Mouse (Mus musculus): ENCODE data around the gene Sparc.
A peak's percentile ranks its signal among the peaks of the same experiment; 100 is the strongest.

Gene Sparc

DNA sequence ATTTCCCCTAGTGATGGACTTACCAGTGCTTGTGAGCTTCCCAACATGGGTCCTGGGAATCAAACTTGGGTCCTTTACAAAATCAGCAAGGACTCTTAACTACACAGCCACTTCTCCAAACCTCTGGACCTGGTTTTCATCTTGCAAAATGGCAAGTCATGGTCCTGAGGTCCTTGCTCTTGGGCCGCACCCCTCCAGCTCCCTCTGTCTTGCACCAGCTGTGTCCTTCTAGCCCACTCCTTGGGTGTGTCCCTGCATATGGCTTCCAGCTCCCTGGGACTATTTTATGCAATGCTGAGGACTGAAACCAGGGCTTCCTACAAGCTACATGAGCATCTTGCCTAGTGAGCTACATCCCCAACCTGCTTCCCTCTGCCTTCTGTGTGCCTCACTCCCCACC lies at the start of gene Sparc:
Sparc (minus strand) TSS at position 206 of the 400 bp plus-strand sequence.
- no peak for DNase-seq (ENCODE audit: low spot score)

- DNase-seq (ENCODE audit: low spot score): no peak
Observed at GRCm38 (mm10) chr11:55471467-55471866, 48.5 kb upstream of the Sparc start.

DNA sequence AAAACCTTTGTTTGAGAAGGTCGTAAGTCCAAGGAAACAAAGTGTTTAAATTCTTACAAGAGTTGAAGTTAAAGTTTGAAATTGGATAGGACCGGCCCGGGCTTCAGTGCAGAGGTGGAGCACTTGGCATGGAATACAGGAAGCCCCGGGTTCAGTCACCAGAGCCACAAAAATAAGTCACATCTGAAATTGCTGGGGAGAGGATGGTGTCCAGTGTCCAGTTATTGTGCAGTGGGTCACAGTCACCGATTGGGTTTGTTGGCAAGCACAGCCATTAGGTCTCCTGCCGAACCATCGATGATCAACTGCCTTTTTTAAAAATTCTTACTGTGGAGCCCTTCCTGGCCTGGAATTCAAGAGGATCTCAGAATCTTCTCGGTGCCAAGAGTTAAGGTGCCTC lies 47.8 kb upstream of the Sparc start:
- no peak for DNase-seq (ENCODE audit: low spot score)

GRCm38 (mm10) chr11:55469923-55470691 lies 47.1 kb upstream of the Sparc start:
- DNase-seq (ENCODE audit: low spot score): no peak

DNA sequence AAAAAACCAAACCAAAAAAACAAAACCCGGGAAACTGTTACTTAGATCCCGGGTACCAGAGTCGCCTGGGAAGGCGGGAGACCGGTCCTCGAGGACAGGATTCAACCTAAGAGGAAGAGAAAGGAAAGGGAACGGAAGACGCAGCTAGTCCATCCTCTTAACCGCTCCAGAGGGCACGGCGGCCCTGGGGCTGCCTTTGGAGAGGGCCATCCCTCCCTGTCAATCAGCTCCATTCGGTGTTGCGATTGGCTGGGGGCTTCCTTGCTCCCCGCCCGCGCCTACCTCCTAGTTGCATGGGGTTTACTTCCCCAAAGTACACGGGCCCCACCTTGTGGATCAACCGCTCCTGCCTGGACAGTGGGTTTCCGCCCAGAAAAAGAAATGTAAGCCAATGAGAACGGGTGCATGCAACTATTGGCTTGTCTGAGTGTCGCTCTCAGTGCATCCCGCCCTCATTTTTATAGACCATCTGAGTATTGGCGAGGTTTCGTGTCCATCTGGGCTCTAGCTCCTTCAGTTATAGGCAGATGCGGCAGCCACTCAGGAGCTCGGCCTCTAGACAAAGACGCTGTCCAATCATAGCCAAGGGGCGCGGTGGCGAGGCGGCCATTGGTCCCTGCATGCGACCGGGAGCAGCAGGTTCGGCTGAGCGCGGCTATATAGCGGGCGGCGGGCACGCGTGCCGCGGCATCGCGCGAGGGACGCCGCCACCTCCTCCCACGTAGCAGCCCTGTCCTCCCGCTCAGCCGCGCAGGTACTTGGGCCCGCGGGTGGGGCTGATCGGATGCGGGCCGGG lies 46.3 kb upstream of the Sparc start, which contains the start of gene G3bp1:
G3bp1 (plus strand) TSS at position 638 of the 796 bp plus-strand sequence.
- DNase-seq (ENCODE audit: low spot score): peak; percentile 100

DNA sequence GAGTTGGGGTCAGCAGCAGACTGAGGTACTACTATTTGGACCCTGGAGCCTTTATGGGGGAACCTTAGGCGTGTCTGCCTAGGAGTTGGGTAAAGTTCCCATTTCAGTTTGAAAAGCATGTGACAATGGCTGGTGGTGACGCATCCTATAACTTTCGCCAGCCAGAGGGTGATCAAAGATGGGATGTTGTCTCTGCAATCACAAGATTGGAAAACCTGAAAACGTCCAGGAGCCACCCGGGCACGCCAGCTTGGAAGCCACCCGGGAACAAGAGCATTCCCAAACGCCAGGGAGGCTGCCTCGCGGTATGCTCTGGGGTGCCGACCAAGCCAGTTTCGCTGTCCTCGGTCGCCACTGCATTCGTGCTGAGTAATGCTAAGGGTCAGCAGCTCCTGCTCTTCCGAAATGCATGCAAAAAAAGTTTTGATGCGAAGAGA lies 45.6 kb upstream of the Sparc start:
- DNase-seq (ENCODE audit: low spot score): no peak

- DNase-seq (ENCODE audit: low spot score): peak; percentile 30
Observed at GRCm38 (mm10) chr11:55468012-55468411, 45.0 kb upstream of the Sparc start.

- DNase-seq (ENCODE audit: low spot score): no peak
Observed at GRCm38 (mm10) chr11:55465177-55465576, 42.2 kb upstream of the Sparc start.

DNA sequence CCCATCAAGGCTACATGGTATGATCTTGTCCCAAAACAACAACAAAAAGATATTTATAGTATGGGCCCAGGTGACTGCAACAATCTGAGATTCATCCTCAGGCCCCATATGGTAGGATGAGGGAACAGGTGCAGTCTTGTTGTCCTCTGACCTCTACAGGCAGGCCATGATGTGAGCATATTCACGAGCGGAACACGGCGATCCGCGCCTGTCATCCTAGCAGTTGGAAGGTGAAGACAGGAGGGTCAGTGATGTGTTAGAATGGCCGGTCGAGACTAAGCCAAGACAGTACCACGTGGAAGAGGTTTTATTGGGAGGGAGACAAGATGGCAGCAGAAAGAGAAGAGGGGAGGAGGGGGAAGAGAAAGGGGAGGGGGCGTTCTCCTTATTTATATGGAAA lies 41.7 kb upstream of the Sparc start:
- DNase-seq (ENCODE audit: low spot score): no peak

DNA sequence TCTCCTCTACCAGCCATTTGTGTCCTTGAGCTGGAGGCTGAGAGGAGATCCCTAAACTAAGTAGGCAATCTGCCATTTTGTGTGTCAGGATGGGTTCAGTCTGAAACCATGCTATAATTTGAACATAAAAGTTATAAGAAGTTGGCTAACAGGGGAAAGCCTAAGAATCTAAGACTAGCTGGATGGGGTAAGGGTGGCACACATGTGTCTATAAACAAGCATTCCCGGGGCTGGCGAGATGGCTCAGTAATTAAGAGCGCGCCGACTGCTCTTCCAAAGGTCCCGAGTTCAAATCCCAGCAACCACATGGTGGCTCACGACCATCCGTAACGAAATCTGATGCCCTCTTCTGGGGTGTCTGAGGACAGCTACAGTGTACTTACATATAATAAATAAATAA lies 39.2 kb upstream of the Sparc start:
- no peak for DNase-seq (ENCODE audit: low spot score)

DNA sequence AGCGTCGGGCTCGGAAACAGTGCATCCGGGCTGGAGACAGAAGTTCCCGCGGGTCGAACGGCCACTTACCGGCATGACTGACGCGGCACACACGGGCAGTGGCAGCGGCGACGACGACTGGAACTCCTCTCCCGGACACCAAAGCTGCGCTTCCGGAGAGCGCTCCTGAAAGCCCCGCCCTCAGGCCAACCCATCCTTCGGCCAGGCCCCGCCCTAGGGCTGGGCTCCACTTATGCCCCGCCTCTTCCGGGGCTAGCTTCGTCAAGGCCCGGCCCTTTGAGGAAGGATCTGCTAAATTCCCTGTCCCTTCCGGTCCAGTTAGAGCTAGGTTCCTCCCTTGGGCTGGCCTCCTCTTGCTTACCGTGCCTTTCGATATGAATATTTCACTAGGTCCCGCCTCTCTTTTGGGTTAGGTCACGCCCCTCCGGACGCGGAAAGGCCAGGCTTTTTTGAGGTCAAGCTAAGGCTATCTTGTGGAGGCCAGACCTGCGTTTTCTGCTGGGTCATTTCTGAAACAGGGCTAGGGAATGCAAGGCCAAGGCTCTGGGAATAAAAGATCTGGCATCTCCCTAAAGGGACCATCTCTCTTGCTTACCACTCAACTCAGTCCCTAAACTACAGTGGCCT lies 38.1 kb upstream of the Sparc start, which contains the start of gene Atox1:
Atox1 (minus strand) TSS at position 221 of the 627 bp plus-strand sequence.
- peak; percentile 94 for DNase-seq (ENCODE audit: low spot score)

DNA sequence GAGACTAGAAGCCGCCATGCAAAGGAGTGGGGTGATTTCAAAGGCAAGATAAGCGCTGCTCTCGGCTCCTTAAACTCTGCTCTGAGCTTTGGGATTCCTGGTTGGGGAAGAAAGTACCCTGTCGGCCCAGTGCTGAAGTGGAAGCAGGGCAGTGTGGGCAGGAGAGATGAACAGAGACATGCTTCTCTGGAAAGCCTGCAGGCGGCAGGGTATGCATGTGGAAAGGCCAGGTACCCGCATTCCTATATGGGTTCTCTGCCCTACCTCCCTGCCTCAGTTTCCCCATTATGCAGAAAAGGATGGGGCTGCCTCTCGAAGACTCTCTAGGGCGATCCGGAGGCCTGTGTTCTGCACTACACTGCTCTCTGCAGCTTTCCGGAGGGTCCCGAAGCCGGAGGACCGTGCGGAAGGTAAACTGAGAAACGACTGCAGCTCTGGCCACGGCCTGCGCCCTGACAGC lies 37.6 kb upstream of the Sparc start:
- DNase-seq (ENCODE audit: low spot score): no peak

DNA sequence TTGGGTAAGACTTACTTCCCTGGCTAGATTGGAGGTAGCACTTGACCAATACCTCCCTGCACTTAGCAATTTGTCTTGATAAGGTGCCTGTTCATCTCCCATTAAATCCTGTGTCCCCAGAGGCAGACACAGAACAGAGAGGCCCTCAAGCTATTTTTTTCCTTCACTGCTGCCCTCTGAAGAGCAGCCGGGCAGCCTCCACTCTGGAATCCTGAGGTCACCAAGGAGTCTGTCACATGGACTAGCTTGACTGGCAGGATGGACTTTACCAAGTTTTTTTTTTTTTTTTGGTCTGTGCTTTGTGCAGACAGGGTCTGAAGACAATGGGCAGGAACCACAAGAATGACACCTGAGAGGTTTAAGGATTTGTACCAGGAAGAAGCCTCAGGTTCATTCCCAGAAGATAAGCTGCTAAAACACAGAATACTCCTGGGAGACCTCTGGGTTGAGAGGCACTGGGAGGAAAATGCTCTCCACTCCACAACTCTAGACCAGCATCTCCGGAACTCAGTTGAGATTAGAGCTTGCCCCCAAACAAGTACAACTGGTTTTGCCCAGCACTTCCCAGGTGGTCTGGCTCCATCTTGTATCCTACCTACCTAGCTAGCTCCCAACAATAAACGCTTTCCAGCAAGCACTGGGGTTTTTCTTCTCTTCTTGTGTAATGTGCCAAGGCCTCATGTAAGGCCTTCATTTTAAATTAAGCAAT lies 37.0 kb upstream of the Sparc start:
- no peak for DNase-seq (ENCODE audit: low spot score)

DNA sequence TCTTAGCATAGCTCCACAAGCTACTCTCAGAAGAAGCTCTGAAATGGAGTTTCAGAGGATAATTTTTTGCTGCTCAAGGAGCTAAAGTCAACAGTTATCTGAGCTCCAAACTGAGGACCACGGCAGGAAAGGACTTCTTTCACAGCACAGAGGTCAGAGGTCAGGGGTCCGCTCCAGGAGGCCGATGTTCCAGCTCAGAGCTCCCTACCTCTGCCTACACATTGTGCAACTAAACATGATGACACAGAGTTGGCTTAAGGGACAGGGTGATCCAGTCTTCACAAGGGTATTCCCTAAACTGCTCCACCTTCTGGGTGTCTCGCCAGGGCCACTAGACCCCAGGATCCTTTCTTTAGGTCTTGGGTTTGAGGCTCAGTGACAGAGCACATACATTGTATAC lies 35.5 kb upstream of the Sparc start:
- DNase-seq (ENCODE audit: low spot score): no peak

DNA sequence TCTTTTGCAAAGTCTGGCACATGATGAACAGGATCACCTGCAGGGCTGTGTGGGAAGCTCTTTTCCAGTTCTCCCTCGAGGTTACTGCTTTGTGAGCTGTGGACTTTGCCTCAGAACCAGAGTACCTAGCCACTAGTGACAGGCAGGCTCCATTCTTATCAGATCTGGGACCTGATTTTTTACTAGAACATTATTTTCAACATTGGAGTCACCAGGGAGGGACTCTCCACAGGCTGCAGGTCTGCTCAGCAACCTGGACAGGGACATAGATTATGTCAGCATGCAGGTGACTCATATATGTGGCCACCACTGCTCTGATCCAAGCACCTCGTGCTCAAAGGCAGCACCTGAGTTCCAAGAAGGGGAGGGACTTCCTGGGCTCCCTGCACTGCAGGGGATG lies 32.2 kb upstream of the Sparc start:
- DNase-seq (ENCODE audit: low spot score): no peak

DNA sequence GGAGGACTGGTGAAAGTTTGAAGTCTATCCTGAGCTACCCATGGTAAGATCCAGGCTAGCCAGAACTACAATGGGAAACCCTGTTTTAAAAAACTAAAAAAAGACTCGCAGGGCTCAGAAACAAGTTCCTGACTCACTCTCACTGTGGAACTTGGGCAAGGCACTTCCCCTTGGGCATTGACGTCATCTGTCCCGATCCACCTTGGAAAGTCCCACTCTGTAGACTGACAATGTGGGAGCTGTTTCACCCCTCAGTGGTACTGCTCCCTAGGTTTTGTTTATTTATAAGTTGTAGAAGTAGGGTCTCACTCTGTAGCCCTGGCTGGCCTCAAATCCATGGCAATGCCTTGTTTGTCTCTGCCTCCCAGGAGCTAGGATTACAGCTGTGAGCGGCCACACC lies 30.7 kb upstream of the Sparc start:
- no peak for DNase-seq (ENCODE audit: low spot score)

- DNase-seq (ENCODE audit: low spot score): no peak
Observed at GRCm38 (mm10) chr11:55450311-55450710, 27.3 kb upstream of the Sparc start.

GRCm38 (mm10) chr11:55449531-55449930 lies 26.5 kb upstream of the Sparc start:
- no peak for DNase-seq (ENCODE audit: low spot score)

GRCm38 (mm10) chr11:55446579-55446978 lies 23.6 kb upstream of the Sparc start:
- DNase-seq (ENCODE audit: low spot score): peak; percentile 70

DNA sequence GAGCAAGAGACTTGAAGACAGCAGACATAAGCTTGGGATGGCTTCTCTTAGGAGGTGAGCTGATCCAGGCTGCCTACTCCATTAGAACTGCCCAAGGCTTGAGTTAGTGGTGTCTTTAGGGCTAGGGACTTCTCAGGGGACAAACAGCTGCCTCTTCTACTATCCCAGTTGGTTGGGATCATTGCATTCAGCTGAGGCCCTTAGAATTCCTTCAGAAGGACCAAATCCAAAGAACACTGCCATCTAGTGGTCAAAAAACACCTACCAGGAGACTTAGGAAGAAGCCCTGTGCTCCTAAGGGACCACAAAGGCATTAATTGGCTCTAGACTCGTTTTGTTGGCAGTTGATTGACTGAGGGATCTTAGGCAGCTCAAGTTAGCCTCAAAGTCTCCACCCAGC lies 21.8 kb upstream of the Sparc start:
- no peak for DNase-seq (ENCODE audit: low spot score)

DNA sequence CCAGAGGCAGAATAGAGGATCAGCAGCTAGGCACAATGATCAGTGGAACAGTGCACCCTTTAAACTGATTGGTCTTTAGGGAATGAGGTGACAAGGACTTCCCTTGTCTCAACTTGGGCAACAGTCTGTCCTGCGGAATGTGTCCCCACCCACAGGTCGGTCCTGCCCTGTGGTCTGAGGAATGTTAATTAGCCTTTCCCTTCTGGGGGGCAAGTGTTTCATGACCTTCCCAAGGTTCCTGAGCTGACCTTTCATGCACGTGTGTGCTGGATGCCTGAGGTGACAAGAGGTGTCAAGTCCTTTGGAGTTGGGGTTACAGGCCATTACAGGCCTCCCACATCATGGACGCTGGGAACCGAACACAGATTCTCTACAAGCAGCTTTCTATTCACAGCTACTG lies 16.7 kb upstream of the Sparc start:
- no peak for DNase-seq (ENCODE audit: low spot score)

GRCm38 (mm10) chr11:55438031-55438430 lies 15.0 kb upstream of the Sparc start:
- no peak for DNase-seq (ENCODE audit: low spot score)

Measured in ovary, adult 18-20 months (tissue).